Mouse (Mus musculus) embryonic facial prominence, embryonic 11.5 days (tissue): ENCODE data around the gene Abca7. TPM values are rescaled to one million over a fixed set of nuclear protein-coding genes. Genes with fewer than 3 reads are reported as not detected.
A peak's percentile ranks its signal among the peaks of the same experiment; 100 is the strongest.

ENCODE experiments used
- ATAC-seq: fragments of 200-750 bp; cut with Nextera tagmentation; replicated peaks from 2 replicates; pipeline ENCODE4 v1.8.0; 2017; ENCODE audit warnings: low read depth; ENCODE audit not compliant: insufficient number of reproducible peaks, low FRiP score, low TSS enrichment
- DNase-seq: peaks from one replicate; pipeline ENCODE4 v3.0.0-alpha.2; 2015; ENCODE audit warnings: low spot score
- H3K27ac ChIP-seq: fragments of 300-500 bp; sonication (generic); replicated peaks from 2 replicates; pipeline ENCODE4 v1.5.1; 2014; ENCODE audit warnings: mild to moderate bottlenecking, low read depth, low read length, control low read depth
- H3K27me3 ChIP-seq: fragments of 300-500 bp; sonication (generic); 2 replicates; pipeline ENCODE4 v1.6.1; 2014; ENCODE audit warnings: mild to moderate bottlenecking, low read length, moderate library complexity, mixed read lengths; ENCODE audit not compliant: control insufficient read depth, insufficient read depth
- H3K36me3 ChIP-seq: fragments of 300-500 bp; sonication (generic); replicated peaks from 2 replicates; pipeline ENCODE4 v1.6.1; 2014; ENCODE audit warnings: low read depth, mild to moderate bottlenecking, low read length, moderate library complexity, mixed read lengths; ENCODE audit not compliant: control insufficient read depth, insufficient read depth
- H3K4me1 ChIP-seq: fragments of 300-500 bp; sonication (generic); 2 replicates; pipeline ENCODE4 v1.6.1; 2014; ENCODE audit warnings: low read length, mixed read lengths; ENCODE audit not compliant: control insufficient read depth, insufficient read depth
- H3K4me2 ChIP-seq: fragments of 300-500 bp; sonication (generic); 2 replicates; pipeline ENCODE4 v1.6.1; 2014; ENCODE audit warnings: low read depth, mild to moderate bottlenecking, control low read depth, low read length, moderate library complexity
- H3K4me3 ChIP-seq: fragments of 300-500 bp; sonication (generic); 2 replicates; pipeline ENCODE4 v1.5.1; 2014; ENCODE audit warnings: low read depth, low read length, control low read depth
- H3K9ac ChIP-seq: fragments of 300-500 bp; sonication (generic); replicated peaks from 2 replicates; pipeline ENCODE4 v1.6.1; 2014; ENCODE audit warnings: mild to moderate bottlenecking, control low read depth, low read length
- H3K9me3 ChIP-seq: fragments of 300-500 bp; sonication (generic); replicated peaks from 2 replicates; pipeline ENCODE4 v1.6.1; 2016; ENCODE audit warnings: mild to moderate bottlenecking, low read length, inconsistent platforms, mixed read lengths; ENCODE audit not compliant: control insufficient read depth
- WGBS: fragments of 180-500 bp; shearing (Covaris S2); extraction: QIAGEN DNeasy Blood & Tissue Kit; methylation state at CpG from one replicate; pipeline ENCODE4 v1.1.7; 2014; 5-methylcytosine and 5-hydroxymethylcytosine counted together
- polyA plus RNA-seq: library from polyadenylated mRNA; unstranded; fragments of >200 nt; fragmentation: Nextera tagmentation; extraction: Ambion mirVana; gene quantifications from 2 replicates; pipeline ENCODE4 v1.2.1, GENCODE M21; 2014

Abca7 gene
- polyA plus RNA-seq, 1 experiment from 2014 or later: 0.98 TPM

DNA sequence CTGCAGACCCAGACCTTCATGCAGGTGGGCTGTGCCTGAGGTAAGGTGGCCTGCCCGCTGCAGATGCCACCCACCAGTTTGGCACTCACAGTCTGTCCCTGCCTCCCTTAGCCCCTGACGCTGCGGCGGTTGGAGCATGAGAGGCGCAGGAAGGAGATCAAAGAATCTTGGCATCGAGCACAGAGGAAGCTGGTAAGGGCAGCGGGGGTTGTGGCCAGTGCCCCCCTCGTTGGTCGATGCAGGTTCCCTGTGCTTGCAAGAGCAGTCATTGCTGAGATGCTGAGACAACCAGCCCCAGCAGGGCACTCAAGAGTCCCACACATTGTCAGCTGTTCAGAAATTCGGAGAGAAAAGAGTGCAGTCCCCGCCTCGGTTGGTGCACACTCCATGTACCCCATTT is 25.9 kb downstream of the Abca7 start:
- no peak overlapping the region for H3K4me2 ChIP-seq
- H3K27me3 ChIP-seq: no peaks in the 10 kb centered on the region
- ATAC-seq: no peak
- H3K4me1 ChIP-seq: peaks cover 4% of the 10 kb centered on the region
- no peaks in the 10 kb centered on the region for H3K9me3 ChIP-seq
- no peak for DNase-seq
- no peaks in the 10 kb centered on the region for H3K36me3 ChIP-seq
- 95% methylated on average over 12 of the region's 12 CpGs for WGBS
- no peak overlapping the region for H3K9ac ChIP-seq
- H3K27ac ChIP-seq: no peak overlapping the region
- H3K4me3 ChIP-seq: no peak overlapping the region

- H3K9me3 ChIP-seq: no peaks in the 10 kb centered on the region
- H3K27me3 ChIP-seq: no peaks in the 10 kb centered on the region
- no peaks in the 10 kb centered on the region for H3K36me3 ChIP-seq
- no peak overlapping the region for H3K9ac ChIP-seq
- 95% methylated on average over 8 of the region's 8 CpGs for WGBS
- ATAC-seq (no peak), DNase-seq (no peak)
- peaks cover 4% of the 10 kb centered on the region for H3K4me1 ChIP-seq
- no peak overlapping the region for H3K4me3 ChIP-seq
- no peak overlapping the region for H3K27ac ChIP-seq
- H3K4me2 ChIP-seq: no peak overlapping the region
Measured at GRCm38 (mm10) chr10:80022806-80023205, 26.5 kb downstream of the Abca7 start.

DNA sequence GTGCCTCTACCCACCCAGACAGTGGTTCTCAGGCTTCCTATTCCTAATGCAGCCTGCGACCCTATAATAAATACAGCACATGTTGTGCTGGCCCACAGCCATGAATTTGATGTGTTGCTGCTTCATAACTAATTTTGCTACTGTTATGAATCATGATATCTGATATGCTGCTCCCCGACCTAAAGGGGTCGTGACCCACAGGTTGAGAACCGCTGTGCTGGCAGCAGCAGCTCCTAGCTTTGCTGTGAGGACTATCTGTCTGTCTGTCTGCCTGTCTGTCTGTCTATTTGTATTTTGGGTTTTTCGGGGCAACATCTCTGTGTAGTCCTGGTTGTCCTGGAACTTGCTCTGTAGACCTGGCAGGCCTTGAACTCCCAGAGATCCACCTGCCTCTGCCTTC is 27.5 kb downstream of the Abca7 start:
- peaks cover 3% of the 10 kb centered on the region for H3K4me1 ChIP-seq
- no peak overlapping the region for H3K4me3 ChIP-seq
- no peak for ATAC-seq
- H3K36me3 ChIP-seq: no peaks in the 10 kb centered on the region
- H3K27ac ChIP-seq: no peak overlapping the region
- no peaks in the 10 kb centered on the region for H3K9me3 ChIP-seq
- no peak overlapping the region for H3K9ac ChIP-seq
- H3K27me3 ChIP-seq: no peaks in the 10 kb centered on the region
- H3K4me2 ChIP-seq: no peak overlapping the region
- no peak for DNase-seq
- WGBS: 85% methylated on average over 5 of the region's 5 CpGs

GRCm38 (mm10) chr10:80024229-80025043 is 28.1 kb downstream of the Abca7 start:
- Histone ChIP-seq H3K36me3 (no peaks in the 10 kb centered on the region), H3K9ac (no peak overlapping the region), H3K4me2 (no peak overlapping the region), H3K4me1 (no peaks in the 10 kb centered on the region; the same call in none of the 2 replicates), H3K27me3 (no peaks in the 10 kb centered on the region), H3K9me3 (no peaks in the 10 kb centered on the region), H3K27ac (no peak overlapping the region), H3K4me3 (no peak overlapping the region)
- ATAC-seq (no peak), DNase-seq (no peak)
- WGBS: 80% methylated on average over 15 of the region's 15 CpGs

GRCm38 (mm10) chr10:80025044-80025347 is 28.7 kb downstream of the Abca7 start:
- Histone ChIP-seq H3K9ac (no peak overlapping the region), H3K9me3 (no peaks in the 10 kb centered on the region), H3K4me3 (no peak overlapping the region), H3K4me1 (no peaks in the 10 kb centered on the region; the same call in 1 of the 2 replicates), H3K4me2 (no peak overlapping the region), H3K36me3 (no peaks in the 10 kb centered on the region), H3K27me3 (no peaks in the 10 kb centered on the region), H3K27ac (no peak overlapping the region)
- DNase-seq (no peak), ATAC-seq (no peak)
- 55% methylated on average over 4 of the region's 4 CpGs for whole genome bisulfite sequencing

- ATAC-seq (0 out of 2 replicates have a peak, but pooled peaks have one; percentile 12), DNase-seq (no peak)
- H3K9ac ChIP-seq: no peak overlapping the region
- WGBS: 79% methylated on average over 10 of the region's 10 CpGs
- H3K27me3 ChIP-seq: no peaks in the 10 kb centered on the region
- no peak overlapping the region for H3K4me2 ChIP-seq
- H3K27ac ChIP-seq: no peak overlapping the region
- H3K4me1 ChIP-seq: no peaks in the 10 kb centered on the region; the same call in 1 of the 2 replicates
- no peaks in the 10 kb centered on the region for H3K9me3 ChIP-seq
- H3K4me3 ChIP-seq: no peak overlapping the region
- no peaks in the 10 kb centered on the region for H3K36me3 ChIP-seq
Measured at GRCm38 (mm10) chr10:80025463-80025862, 29.2 kb downstream of the Abca7 start.

- H3K4me1 ChIP-seq: no peaks in the 10 kb centered on the region
- 60% methylated on average over 12 of the region's 12 CpGs for WGBS
- DNase-seq (no peak), ATAC-seq (peak; percentile 57; the same call in 1 of the 2 replicates)
- H3K9ac ChIP-seq: no peak overlapping the region
- no peaks in the 10 kb centered on the region for H3K36me3 ChIP-seq
- no peak overlapping the region for H3K4me2 ChIP-seq
- H3K27me3 ChIP-seq: no peaks in the 10 kb centered on the region
- no peaks in the 10 kb centered on the region for H3K9me3 ChIP-seq
- H3K4me3 ChIP-seq: no peak overlapping the region
- H3K27ac ChIP-seq: no peak overlapping the region
Measured at GRCm38 (mm10) chr10:80025889-80026288, 29.6 kb downstream of the Abca7 start.

GRCm38 (mm10) chr10:80027681-80028520 is 31.6 kb downstream of the Abca7 start:
- no peak overlapping the region for H3K9ac ChIP-seq
- H3K27ac ChIP-seq: no peak overlapping the region
- no peaks in the 10 kb centered on the region for H3K27me3 ChIP-seq
- no peaks in the 10 kb centered on the region for H3K4me1 ChIP-seq
- DNase-seq (no peak), ATAC-seq (no peak)
- H3K36me3 ChIP-seq: no peaks in the 10 kb centered on the region
- no peak overlapping the region for H3K4me2 ChIP-seq
- no peaks in the 10 kb centered on the region for H3K9me3 ChIP-seq
- no peak overlapping the region for H3K4me3 ChIP-seq
- 71% methylated on average over 20 of the region's 20 CpGs for WGBS
